Mouse (Mus musculus): ENCODE measurements around the gene Ap2a1. TPM values are rescaled to one million over a fixed set of nuclear protein-coding genes. Genes with fewer than 3 reads are reported as not detected.

Gene Ap2a1
- polyA plus RNA-seq, 1 experiment, result 323 TPM

DNA sequence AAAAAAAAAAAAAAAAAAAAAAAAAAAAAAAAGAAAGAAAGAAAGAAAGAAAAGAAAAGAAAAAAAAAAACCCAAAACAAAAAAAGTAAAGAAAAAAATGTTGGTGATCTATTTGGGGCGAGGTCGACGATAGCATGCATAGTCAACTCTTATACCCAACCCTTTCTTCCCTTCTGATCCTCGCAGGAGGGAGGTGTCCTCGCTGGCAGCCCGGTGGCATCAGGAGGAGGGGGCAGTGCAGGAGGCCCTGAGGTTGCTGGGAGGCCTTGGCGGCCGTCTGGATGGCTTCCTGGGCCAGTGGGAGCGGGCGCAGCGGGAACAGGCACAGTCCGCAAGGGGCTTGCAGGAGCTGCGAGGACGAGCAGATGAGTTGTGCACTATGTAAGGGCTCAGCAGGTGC, 24.3 kb upstream of the Ap2a1 start:
- Histone ChIP-seq H3K36me3 (ENCODE audit: control insufficient read depth, insufficient read depth, low read length) (no peaks in the 10 kb centered on the region), H3K4me1 (ENCODE audit: control insufficient read depth, insufficient read depth, low read length) (peaks cover 11% of the 10 kb centered on the region), H3K4me3 (ENCODE audit: control insufficient read depth, low read depth, low read length) (no peak overlapping the region), H3K27ac (ENCODE audit: control insufficient read depth, insufficient read depth, low read depth, low read length) (no peak overlapping the region), H3K27me3 (ENCODE audit: control insufficient read depth, insufficient read depth, low read length) (no peaks in the 10 kb centered on the region)
- TF ChIP-seq POLR2A (IDR thresholded peaks at IDR 0.05; ENCODE audit: control insufficient read depth, low read depth, low read length) (0 out of 2 replicates have a peak, but pooled peaks have one; percentile 20), CTCF (IDR thresholded peaks at IDR 0.05; ENCODE audit: control insufficient read depth, insufficient read depth, insufficient replicate concordance, low read depth, low read length) (no peak)

DNA sequence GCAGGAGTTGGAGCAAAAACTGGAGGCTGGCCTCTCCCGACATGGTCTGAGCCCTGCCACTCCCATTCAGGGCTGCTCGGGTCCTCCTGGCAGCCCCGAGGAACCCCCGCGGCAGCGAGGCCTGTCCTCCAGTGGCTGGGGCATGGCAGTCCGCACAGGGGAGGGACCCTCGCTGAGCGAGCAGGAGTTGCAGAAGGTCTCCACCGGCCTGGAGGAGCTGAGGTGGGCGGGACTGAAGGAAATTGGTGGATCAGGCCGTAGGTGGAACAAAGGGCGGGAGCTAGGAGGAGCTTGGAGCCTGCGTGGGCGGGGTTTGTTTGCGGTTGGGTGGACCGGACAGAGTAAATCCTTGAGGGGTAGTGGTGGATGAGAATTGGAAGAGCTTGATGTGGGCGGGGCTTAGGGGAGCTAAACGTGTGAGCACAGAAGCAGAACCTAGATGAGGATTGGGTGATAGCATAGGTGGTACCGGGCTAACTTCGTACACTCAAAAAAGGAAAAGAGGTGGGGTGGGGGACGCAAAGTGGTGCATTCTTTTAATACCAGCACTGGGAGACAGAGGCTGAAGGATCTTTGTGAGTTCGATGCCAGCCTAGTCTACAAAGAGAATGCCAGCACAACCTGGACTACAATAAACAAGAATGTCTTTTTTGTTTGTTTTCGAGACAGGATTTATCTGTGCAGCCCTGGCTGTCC, 23.5 kb upstream of the Ap2a1 start:
- Histone ChIP-seq H3K36me3 (ENCODE audit: control insufficient read depth, insufficient read depth, low read length) (no peaks in the 10 kb centered on the region), H3K27ac (ENCODE audit: control insufficient read depth, insufficient read depth, low read depth, low read length) (peak overlapping the region; percentile 41), H3K4me1 (ENCODE audit: control insufficient read depth, insufficient read depth, low read length) (peaks cover 11% of the 10 kb centered on the region), H3K27me3 (ENCODE audit: control insufficient read depth, insufficient read depth, low read length) (no peaks in the 10 kb centered on the region), H3K4me3 (ENCODE audit: control insufficient read depth, low read depth, low read length) (peak overlapping the region; percentile 75)
- no peak for TF ChIP-seq CTCF (IDR thresholded peaks at IDR 0.05; ENCODE audit: control insufficient read depth, insufficient read depth, insufficient replicate concordance, low read depth, low read length)
- TF ChIP-seq POLR2A (IDR thresholded peaks at IDR 0.05; ENCODE audit: control insufficient read depth, low read depth, low read length), result peak; percentile 53; the same call in 1 of the 2 replicates

DNA sequence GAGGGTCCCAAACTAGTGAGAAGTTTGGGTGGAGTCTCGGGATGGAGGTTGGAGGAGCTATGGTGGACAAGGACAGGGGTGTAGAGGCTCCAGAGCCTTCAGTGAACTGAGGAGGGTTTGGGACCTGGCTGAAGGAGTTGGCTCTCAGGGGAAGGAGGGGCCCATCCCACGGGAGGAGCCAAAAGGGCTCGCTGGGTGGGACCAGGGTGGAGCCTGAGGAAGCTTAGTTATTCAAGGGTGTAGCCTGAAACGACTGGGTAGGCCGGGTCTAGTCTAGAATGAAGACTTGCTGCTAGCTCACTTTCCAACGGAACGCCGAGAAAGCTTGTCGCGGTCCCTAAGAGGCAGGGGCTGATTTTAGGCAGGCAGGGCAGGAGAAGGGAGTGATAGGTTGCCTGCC, 22.7 kb upstream of the Ap2a1 start:
- no peaks in the 10 kb centered on the region for H3K36me3 ChIP-seq (ENCODE audit: control insufficient read depth, insufficient read depth, low read length)
- peak overlapping the region; percentile 75 for H3K4me3 ChIP-seq (ENCODE audit: control insufficient read depth, low read depth, low read length)
- TF ChIP-seq CTCF (IDR thresholded peaks at IDR 0.05; ENCODE audit: control insufficient read depth, insufficient read depth, insufficient replicate concordance, low read depth, low read length), result no peak
- TF ChIP-seq POLR2A (IDR thresholded peaks at IDR 0.05; ENCODE audit: control insufficient read depth, low read depth, low read length), result peak; percentile 56
- H3K4me1 ChIP-seq (ENCODE audit: control insufficient read depth, insufficient read depth, low read length), result peaks cover 11% of the 10 kb centered on the region
- H3K27me3 ChIP-seq (ENCODE audit: control insufficient read depth, insufficient read depth, low read length), result no peaks in the 10 kb centered on the region
- H3K27ac ChIP-seq (ENCODE audit: control insufficient read depth, insufficient read depth, low read depth, low read length), result peak overlapping the region; percentile 41

DNA sequence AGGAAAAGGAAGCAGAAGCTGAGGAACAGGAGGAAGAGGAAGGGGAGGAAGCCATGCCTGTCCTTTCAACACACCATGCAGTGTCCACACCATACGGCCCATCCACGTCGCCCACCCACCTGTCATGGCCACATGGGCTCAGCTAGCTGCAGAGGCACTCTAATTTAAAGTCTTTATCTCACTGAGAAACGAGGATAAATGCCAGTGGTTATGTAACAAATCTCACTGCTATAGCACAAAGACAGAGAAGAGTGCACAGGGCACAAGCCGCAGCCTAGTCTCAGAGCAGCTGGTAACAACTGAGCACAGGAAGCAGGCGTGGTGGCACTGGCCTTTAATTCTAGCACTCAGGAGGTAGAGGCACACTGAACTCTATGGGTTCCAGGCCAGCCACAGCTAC, 20.6 kb upstream of the Ap2a1 start:
- Histone ChIP-seq H3K27ac (ENCODE audit: control insufficient read depth, insufficient read depth, low read depth, low read length) (no peak overlapping the region), H3K4me3 (ENCODE audit: control insufficient read depth, low read depth, low read length) (no peak overlapping the region), H3K36me3 (ENCODE audit: control insufficient read depth, insufficient read depth, low read length) (no peaks in the 10 kb centered on the region), H3K4me1 (ENCODE audit: control insufficient read depth, insufficient read depth, low read length) (peaks cover 11% of the 10 kb centered on the region), H3K27me3 (ENCODE audit: control insufficient read depth, insufficient read depth, low read length) (no peaks in the 10 kb centered on the region)
- no peak for TF ChIP-seq POLR2A (IDR thresholded peaks at IDR 0.05; ENCODE audit: control insufficient read depth, low read depth, low read length)
- TF ChIP-seq CTCF (IDR thresholded peaks at IDR 0.05; ENCODE audit: control insufficient read depth, insufficient read depth, insufficient replicate concordance, low read depth, low read length), result no peak

DNA sequence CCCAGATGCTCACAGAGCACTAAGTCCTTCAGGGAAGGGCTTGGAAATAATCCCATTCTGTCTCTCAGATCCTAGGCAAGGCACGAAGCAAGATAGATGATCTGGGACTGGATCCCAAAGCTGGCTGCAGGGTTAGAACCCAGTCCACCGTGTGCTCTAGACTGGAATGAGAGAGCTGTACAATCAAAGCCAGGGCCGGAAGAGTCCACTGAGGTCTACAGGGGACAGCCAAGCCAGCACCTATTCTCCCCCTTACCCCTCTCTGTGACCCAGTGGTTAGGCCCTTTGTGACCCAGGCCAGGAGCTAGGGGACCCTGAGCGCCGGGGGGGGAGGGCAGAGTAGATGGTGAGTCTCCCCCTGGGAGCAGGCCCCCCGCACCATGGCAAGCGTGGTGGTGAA, 13.6 kb upstream of the Ap2a1 start, which contains the start of gene Tsks:
Gene Tsks, plus strand, starts transcription at position 301 of the 400 bp plus-strand sequence.
- H3K36me3 ChIP-seq (ENCODE audit: control insufficient read depth, insufficient read depth, low read length), result no peaks in the 10 kb centered on the region
- H3K4me3 ChIP-seq (ENCODE audit: control insufficient read depth, low read depth, low read length), result peak within 1 kb of the TSS; percentile 96
- H3K27me3 ChIP-seq (ENCODE audit: control insufficient read depth, insufficient read depth, low read length), result no peaks in the 10 kb centered on the region
- peak within 1 kb of the TSS; percentile 72 for H3K27ac ChIP-seq (ENCODE audit: control insufficient read depth, insufficient read depth, low read depth, low read length)
- TF ChIP-seq POLR2A (IDR thresholded peaks at IDR 0.05; ENCODE audit: control insufficient read depth, low read depth, low read length), result peak; percentile 70; the same call in 1 of the 2 replicates
- no peak for TF ChIP-seq CTCF (IDR thresholded peaks at IDR 0.05; ENCODE audit: control insufficient read depth, insufficient read depth, insufficient replicate concordance, low read depth, low read length)
- H3K4me1 ChIP-seq (ENCODE audit: control insufficient read depth, insufficient read depth, low read length), result peaks cover 8% of the 10 kb centered on the region

DNA sequence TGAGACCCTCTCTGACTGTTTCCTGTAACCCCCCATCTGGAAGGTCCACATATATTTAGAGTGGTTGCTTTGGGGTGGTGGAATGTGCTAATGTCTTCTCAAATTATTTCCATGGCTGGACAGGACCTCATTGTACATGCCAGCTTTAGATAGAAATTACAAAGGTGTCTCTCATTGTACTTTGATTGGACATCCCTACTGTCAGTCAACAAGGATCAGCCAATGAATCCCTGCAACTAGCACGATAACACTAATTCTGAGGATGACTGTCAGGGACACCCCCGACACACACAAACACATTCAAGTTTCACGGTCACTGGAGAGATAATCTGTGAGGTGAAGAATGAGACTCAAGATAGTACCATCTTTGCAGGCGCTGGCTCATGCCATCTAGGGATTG, 9.4 kb upstream of the Ap2a1 start:
- H3K27me3 ChIP-seq (ENCODE audit: control insufficient read depth, insufficient read depth, low read length), result no peaks in the 10 kb centered on the region
- no peak overlapping the region for H3K4me3 ChIP-seq (ENCODE audit: control insufficient read depth, low read depth, low read length)
- TF ChIP-seq POLR2A (IDR thresholded peaks at IDR 0.05; ENCODE audit: control insufficient read depth, low read depth, low read length) (no peak), CTCF (IDR thresholded peaks at IDR 0.05; ENCODE audit: control insufficient read depth, insufficient read depth, insufficient replicate concordance, low read depth, low read length) (no peak)
- no peak overlapping the region for H3K27ac ChIP-seq (ENCODE audit: control insufficient read depth, insufficient read depth, low read depth, low read length)
- H3K4me1 ChIP-seq (ENCODE audit: control insufficient read depth, insufficient read depth, low read length), result peaks cover 6% of the 10 kb centered on the region
- H3K36me3 ChIP-seq (ENCODE audit: control insufficient read depth, insufficient read depth, low read length), result no peaks in the 10 kb centered on the region

DNA sequence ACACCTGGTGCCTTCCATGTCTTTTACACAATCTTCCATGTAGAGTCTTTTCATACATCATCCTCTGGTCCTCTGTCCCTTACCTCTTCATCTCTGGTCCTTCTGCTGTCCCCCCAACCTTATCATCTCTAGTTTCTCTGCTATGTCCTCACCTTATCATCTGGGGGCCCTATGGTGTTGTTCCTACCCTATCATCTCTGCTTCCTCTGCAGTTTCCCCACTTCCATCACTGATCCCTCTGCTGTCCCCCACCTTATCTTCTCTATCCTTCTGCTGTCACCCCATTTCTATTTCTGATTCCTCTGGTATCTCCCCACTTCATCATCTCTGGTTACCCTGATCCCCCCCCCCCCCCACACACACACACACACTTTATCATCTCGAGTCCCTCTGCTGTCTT, 726 bp downstream of the Ap2a1 start:
- Histone ChIP-seq H3K27ac (ENCODE audit: control insufficient read depth, insufficient read depth, low read depth, low read length) (peak overlapping the region; percentile 84), H3K4me3 (ENCODE audit: control insufficient read depth, low read depth, low read length) (peak overlapping the region; percentile 89), H3K4me1 (ENCODE audit: control insufficient read depth, insufficient read depth, low read length) (peaks cover 2% of the 10 kb centered on the region), H3K36me3 (ENCODE audit: control insufficient read depth, insufficient read depth, low read length) (no peaks in the 10 kb centered on the region; the same call in 1 of the 2 replicates), H3K27me3 (ENCODE audit: control insufficient read depth, insufficient read depth, low read length) (no peaks in the 10 kb centered on the region)
- TF ChIP-seq POLR2A (IDR thresholded peaks at IDR 0.05; ENCODE audit: control insufficient read depth, low read depth, low read length) (no peak), CTCF (IDR thresholded peaks at IDR 0.05; ENCODE audit: control insufficient read depth, insufficient read depth, insufficient replicate concordance, low read depth, low read length) (no peak)

Measured in testis, adult 2 months (tissue).